Mouse (Mus musculus): ENCODE results near the gene Spaca1.
"Not testable (repeated sequence)": the region's sequence is repeated elsewhere in the genome, so short reads cannot be mapped to it uniquely, and the experiment has no call there.

Gene Spaca1

DNA sequence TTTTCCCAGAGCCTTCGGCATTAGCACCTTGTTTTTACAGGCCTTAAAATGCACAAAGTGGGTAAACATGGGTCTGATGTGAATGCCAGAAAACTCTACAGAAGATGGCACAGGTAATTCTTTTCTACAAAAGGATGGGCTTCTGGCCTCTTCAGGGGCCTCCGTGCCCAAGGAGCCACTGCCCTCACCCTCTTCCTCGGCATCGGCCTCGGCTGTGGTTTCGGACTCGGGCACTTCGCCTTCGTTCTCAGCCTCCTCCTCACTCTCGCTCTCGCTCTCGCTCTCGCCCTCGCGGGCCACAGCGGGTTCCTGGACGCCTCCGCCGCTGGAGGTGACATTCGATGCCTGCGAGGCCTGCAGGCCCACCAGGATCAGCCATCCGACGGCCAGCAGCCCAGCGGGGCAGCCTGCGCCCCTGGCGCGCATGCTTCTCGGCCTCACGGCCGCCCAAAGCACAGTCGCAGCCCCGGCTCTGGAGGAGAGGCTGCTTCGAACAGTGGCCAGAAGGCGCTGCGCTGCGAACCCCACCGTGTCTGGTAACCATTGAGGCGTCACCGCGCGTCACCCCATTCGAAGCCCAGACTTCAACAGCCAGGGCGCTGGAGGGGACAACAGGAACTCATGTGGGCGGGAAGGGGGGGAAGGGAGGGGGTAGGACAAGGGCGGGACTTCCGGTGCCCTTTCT is at the start of gene Spaca1:
TSS of gene Spaca1 (minus strand) at position 621 of the 685 bp plus-strand sequence.
- peak; percentile 4 for DNase-seq (ENCODE audit: low spot score)

DNA sequence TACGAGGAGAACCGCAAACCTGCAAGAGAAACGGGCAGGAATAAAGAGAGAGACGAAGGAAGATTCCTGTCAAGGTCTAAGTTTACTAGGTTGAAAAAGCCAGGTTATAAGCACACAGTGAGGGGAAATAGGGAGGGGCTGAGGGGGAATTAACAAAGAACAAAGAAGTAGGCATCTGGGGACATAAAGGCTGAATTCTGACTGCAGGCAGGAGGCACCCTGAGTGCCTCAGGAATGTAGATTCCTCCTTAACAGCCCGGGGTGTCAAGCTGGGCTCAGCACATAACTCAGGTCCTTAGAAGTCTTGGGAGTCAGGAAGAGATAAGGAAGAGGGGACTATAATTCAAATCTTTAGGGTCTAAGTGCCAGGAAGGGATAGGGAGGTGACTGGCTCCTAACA is 37.3 kb upstream of the Spaca1 start:
- not testable (repeated sequence) for DNase-seq (ENCODE audit: low spot score)

DNA sequence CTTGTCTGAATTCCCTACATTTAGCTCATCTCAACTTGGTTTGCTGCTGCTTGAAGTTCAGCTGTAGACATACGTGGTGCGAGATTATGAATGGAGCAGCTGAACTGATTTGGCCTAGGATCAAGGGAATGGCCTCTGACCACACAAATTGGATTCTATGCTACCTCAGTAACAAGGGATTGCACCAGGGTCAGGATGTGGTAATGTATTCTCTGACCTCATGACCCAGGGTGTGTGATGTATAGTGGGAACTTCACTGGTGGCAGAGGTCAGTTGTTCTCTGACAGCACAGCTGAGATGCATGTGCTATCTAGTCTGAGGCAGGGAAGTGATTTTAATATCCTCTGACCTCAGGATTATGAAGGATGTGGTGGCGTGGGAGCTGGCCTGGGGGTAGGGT is 31.1 kb upstream of the Spaca1 start:
- no peak for DNase-seq (ENCODE audit: low spot score)

DNA sequence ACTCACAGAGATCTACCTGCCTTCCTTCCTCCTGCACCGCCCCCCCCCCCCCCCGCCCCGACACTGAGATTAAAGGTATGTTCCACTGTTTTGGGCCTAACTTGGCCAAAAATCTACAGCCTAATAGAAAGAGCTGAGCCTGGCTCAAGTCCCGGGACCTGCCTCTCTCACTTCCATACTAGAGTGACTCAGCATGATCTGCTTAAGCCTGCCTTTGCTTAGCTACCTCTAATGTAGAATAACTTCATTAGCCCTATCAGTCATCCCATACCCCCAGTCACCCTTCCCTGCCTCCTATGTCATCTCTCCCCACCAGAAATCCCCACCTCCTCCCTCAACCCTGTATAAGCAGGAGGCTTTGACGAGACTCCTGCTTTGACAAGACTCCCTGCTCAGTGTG is 19.0 kb upstream of the Spaca1 start:
- no peak for DNase-seq (ENCODE audit: low spot score)

DNA sequence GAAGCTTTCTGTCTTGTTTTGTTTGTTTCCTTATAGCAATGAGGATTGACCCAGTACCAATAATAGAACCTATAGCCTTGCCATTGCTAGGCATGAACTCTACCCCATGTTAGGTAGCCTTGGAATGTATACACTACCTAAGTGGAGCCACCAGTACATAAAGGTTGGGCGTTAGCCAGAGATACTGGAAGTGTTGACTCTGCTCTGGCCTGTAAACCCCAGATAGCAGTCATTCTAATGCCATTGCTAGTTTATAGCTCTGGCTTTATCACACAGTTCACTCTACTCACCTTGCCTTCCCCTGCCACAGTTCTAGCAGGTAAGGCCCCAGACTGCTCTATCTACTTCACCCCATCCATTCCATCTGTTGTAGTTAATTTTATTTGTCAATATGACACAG is 8.3 kb upstream of the Spaca1 start:
- no peak for DNase-seq (ENCODE audit: low spot score)

DNA sequence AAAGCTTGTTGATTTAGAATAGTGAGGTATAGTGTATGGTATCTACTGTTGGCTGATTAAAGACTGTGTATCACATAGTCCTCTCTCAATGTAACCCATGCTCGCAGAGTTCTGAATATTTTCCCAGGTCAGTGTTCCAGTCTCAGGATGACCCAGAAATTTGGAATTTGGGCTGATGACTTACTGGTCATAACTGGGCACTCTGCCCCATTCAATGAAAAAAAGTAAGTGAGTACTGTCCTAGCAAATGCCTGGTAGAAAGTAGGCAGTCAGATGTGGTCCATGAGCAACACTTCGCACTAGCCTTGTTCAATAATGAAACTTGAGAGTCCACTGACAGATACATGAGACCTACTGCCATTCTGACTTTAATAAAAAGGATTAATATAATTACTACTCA is 23.2 kb downstream of the Spaca1 start:
- no peak for DNase-seq (ENCODE audit: low spot score)

DNA sequence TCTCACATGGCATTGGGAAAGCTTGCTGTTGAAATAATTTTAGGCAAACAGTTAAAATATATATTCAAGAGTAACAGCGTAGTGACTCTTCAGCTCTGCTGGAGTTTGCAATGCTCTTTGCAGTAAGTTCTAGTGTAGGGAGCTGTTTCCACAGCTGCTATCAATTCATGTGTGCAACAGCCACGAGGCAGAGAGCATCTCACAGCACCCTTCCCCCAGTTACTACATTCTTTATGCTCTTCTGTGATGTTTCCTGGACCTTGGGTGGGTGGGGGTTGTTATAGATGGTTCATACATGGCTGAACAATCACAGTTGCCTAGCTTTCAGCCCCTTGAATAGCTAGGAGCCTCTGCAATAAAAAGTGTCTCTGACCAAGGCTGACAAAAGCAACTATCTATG is 28.5 kb downstream of the Spaca1 start:
- no peak for DNase-seq (ENCODE audit: low spot score)

DNA sequence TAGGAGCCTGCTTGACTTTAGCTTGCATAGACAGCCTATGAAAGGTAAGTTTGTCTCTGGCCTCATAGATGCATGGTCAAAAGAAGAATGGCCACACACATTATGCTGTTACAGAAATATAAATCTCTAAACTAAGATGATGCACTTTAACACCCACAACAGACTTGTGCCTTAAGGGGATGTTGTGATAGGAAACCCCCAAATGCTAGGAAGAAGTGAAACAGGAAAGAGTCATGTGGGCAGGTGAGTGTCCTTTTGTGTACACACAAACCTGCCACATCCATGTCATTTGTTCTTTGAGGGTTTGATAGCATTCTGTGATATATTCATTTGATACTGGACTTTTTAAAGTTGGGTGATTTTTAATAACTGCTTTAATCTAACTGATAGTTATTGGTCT is 53.6 kb downstream of the Spaca1 start:
- DNase-seq (ENCODE audit: low spot score), result no peak

DNA sequence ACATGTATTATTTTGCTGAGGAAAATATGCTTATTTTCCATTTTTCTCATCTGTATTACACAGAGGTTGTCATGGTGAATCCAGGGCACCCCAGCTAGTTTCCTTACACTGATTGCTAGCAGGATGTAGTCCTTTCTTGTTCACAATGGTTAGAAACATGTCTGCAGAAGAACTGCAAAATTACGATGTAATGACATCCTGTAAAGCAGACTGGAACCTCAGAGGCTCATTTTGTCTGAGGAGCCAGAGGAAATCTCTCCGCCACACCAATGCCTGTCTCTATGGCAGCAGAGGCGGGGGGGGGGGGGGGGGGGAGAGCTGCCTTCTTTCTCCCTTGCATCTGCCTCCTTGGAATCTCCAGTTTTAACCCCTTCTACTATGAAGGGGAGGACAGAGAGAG is 57.3 kb downstream of the Spaca1 start:
- DNase-seq (ENCODE audit: low spot score), result no peak

DNA sequence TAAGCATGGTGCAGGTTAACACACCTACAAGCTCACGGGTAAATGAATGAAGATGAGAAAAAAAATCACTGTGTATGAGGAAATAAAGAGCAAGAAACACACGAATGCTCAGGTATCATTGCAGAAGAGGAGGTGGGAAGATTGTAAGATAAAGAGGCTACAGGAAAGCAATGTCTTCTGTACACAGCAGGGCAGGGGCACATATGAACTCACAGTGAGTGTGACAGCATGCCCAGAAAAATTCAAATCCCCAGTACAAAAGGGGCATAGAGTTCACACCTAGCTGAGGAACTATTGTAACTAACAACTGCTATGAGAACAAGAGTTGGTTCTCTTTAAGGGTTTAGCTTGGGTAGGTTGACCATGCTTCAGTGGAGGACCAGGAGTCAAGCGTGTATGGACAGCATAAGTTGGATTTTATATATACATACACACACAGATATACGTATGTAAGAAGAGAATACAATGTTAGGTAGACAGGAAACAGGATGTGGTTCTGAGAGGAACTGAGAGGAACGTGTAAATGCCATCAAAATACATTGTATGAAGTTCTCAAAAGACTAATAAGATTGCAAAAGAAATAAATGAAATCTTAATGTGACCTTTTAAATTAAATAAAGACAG is 61.4 kb downstream of the Spaca1 start:
- DNase-seq (ENCODE audit: low spot score), result no peak

Data from ovary, postnatal 36 days (tissue).